Mouse (Mus musculus): ENCODE results near the gene Vps72. TPM values are rescaled to one million over a fixed set of nuclear protein-coding genes. Genes with fewer than 3 reads are reported as not detected.
"Not testable (repeated sequence)": the region's sequence is repeated elsewhere in the genome, so short reads cannot be mapped to it uniquely, and the experiment has no call there.

The Vps72 gene
- total RNA-seq, 2 experiments from 2014 or later: 36.1 to 37.3 TPM

- no peak for DNase-seq (ENCODE audit: low spot score in 2 of 2)
- intact Hi-C loops (cut with DNase I): no loop called here
Measured at GRCm38 (mm10) chr3:95130081-95130480, 19.3 kb downstream of the Vps72 start.

GRCm38 (mm10) chr3:95132389-95132788 is 21.6 kb downstream of the Vps72 start:
- intact Hi-C loops (cut with DNase I); DNase-seq (ENCODE audit: low spot score in 2 of 2): not testable (repeated sequence)

- intact Hi-C loops (cut with DNase I): no loop called here
- no peak for DNase-seq (ENCODE audit: low spot score in 2 of 2)
Measured at GRCm38 (mm10) chr3:95133176-95133575, 22.4 kb downstream of the Vps72 start.

- intact Hi-C loops (cut with DNase I): no loop called here
- DNase-seq (ENCODE audit: low spot score in 2 of 2): peak; percentile 91 to 94
Measured at GRCm38 (mm10) chr3:95133680-95134101, 22.9 kb downstream of the Vps72 start, which contains the start of the genes Scnm1 and Lysmd1. TSS of gene Scnm1 (minus strand) at chr3:95134011. TSS of gene Lysmd1 (plus strand) at chr3:95134088.

- DNase-seq (ENCODE audit: low spot score in 2 of 2); intact Hi-C loops (cut with DNase I): not testable (repeated sequence)
Measured at GRCm38 (mm10) chr3:95134133-95134532, 23.3 kb downstream of the Vps72 start.

GRCm38 (mm10) chr3:95135023-95135422 is 24.2 kb downstream of the Vps72 start:
- intact Hi-C loops (cut with DNase I): no loop called here
- DNase-seq (ENCODE audit: low spot score in 2 of 2): peak; percentile 48 to 54

- no peak for DNase-seq (ENCODE audit: low spot score in 2 of 2)
- intact Hi-C loops (cut with DNase I): no loop called here
Measured at GRCm38 (mm10) chr3:95135433-95136052, 24.7 kb downstream of the Vps72 start.

- intact Hi-C loops (cut with DNase I): no loop called here
- no peak for DNase-seq (ENCODE audit: low spot score in 2 of 2)
Measured at GRCm38 (mm10) chr3:95136336-95136735, 25.5 kb downstream of the Vps72 start.

GRCm38 (mm10) chr3:95139586-95140288 is 28.9 kb downstream of the Vps72 start:
- no peak for DNase-seq (ENCODE audit: low spot score in 2 of 2)
- intact Hi-C loops (cut with DNase I): loop anchor here (5.0 kb wide), 1 partner anchor 123 kb away; no protein-coding TSS in a partner anchor

GRCm38 (mm10) chr3:95140289-95140595 is 29.4 kb downstream of the Vps72 start:
- intact Hi-C loops (cut with DNase I): loop anchor here (5.0 kb wide), 1 partner anchor 122 kb away; no protein-coding TSS in a partner anchor
- no peak for DNase-seq (ENCODE audit: low spot score in 2 of 2)

- intact Hi-C loops (cut with DNase I): loop anchor here (5.0 kb wide), 1 partner anchor 122 kb away; no protein-coding TSS in a partner anchor
Measured at GRCm38 (mm10) chr3:95140795-95141194, 30.0 kb downstream of the Vps72 start.

GRCm38 (mm10) chr3:95141474-95141873 is 30.7 kb downstream of the Vps72 start:
- intact Hi-C loops (cut with DNase I): loop anchor here (5.0 kb wide), 1 partner anchor 121 kb away; no protein-coding TSS in a partner anchor
- DNase-seq (ENCODE audit: low spot score in 2 of 2): no peak

More at GRCm38 (mm10) chr3:95140795-95141194, 30.0 kb downstream of the Vps72 start:
- DNase-seq (ENCODE audit: low spot score in 2 of 2): no peak

GRCm38 (mm10) chr3:95141952-95142616 is 31.3 kb downstream of the Vps72 start, which contains the start of gene Tnfaip8l2:
TSS of gene Tnfaip8l2 (minus strand) at chr3:95142360.
- intact Hi-C loops (cut with DNase I): loop anchor here (2.0 to 5.0 kb wide), 2 partner anchors 75 to 120 kb away; partner anchors contain the start of gene Gabpb2
- no peak for DNase-seq (ENCODE audit: low spot score in 2 of 2)

GRCm38 (mm10) chr3:95142617-95143011 is 31.8 kb downstream of the Vps72 start:
- peak; percentile 73 to 88 for DNase-seq (ENCODE audit: low spot score in 2 of 2)
- intact Hi-C loops (cut with DNase I): loop anchor here (2.0 to 5.0 kb wide), 2 partner anchors 74 to 120 kb away; partner anchors contain the start of gene Gabpb2

GRCm38 (mm10) chr3:95147924-95148323 is 37.1 kb downstream of the Vps72 start:
- intact Hi-C loops (cut with DNase I): no loop called here
- DNase-seq (ENCODE audit: low spot score in 2 of 2): no peak

- peak in 1 of 2 experiments; percentile 53 for DNase-seq (ENCODE audit: low spot score in 2 of 2)
- intact Hi-C loops (cut with DNase I): no loop called here
Measured at GRCm38 (mm10) chr3:95153874-95154273, 43.1 kb downstream of the Vps72 start.

- no peak for DNase-seq (ENCODE audit: low spot score in 2 of 2)
Measured at GRCm38 (mm10) chr3:95159511-95159986, 48.7 kb downstream of the Vps72 start.

GRCm38 (mm10) chr3:95159987-95160963 is 49.5 kb downstream of the Vps72 start, which contains the start of gene Sema6c:
TSS of gene Sema6c (plus strand) at chr3:95160457.
- intact Hi-C loops (cut with DNase I): loop anchor here (5.0 kb wide), 1 partner anchor 57 kb away; the partner anchor contains the start of gene Gabpb2
- DNase-seq (ENCODE audit: low spot score in 2 of 2): peak; percentile 89 to 91

More at GRCm38 (mm10) chr3:95159511-95159986, 48.7 kb downstream of the Vps72 start:
- intact Hi-C loops (cut with DNase I): no loop called here
